Mouse (Mus musculus) lung, adult 2 months (tissue): ENCODE data around the gene S100pbp. TPM values are rescaled to one million over a fixed set of nuclear protein-coding genes. Genes with fewer than 3 reads are reported as not detected.
A peak's percentile ranks its signal among the peaks of the same experiment; 100 is the strongest.

Source experiments
- DNase-seq: peaks from one replicate; pipeline ENCODE4 v3.0.0; 2022
- H3K4me1 ChIP-seq: fragments of 200-500 bp; 2 replicates; pipeline ENCODE4 v1.6.1; 2011; ENCODE audit warnings: low read length; ENCODE audit not compliant: control insufficient read depth, insufficient read depth
- H3K4me3 ChIP-seq: fragments of 200-500 bp; replicated peaks from 2 replicates; pipeline ENCODE3; 2011; ENCODE audit warnings: low read depth, mild to moderate bottlenecking, control low read depth, low read length; ENCODE audit errors: extremely low read depth
- CTCF ChIP-seq: fragments of 200-500 bp; IDR thresholded peaks from 2 replicates; pipeline ENCODE4 v1.5.1; 2011; ENCODE audit warnings: mild to moderate bottlenecking, low read length, control low read depth; ENCODE audit not compliant: insufficient read depth
- POLR2A ChIP-seq: fragments of 200-500 bp; IDR thresholded peaks from 2 replicates; pipeline ENCODE4 v1.6.1; 2011; ENCODE audit warnings: low read depth, mild to moderate bottlenecking, control low read depth, low read length, borderline replicate concordance; ENCODE audit errors: extremely low read depth
- WGBS: fragments of 180-500 bp; shearing (Covaris S2); methylation state at CpG from one replicate; pipeline ENCODE4 v1.1.7; 2018; 5-methylcytosine and 5-hydroxymethylcytosine counted together
- polyA plus RNA-seq: library from polyadenylated mRNA; depleted of rRNA; stranded (reverse); fragments of >200 nt; gene quantifications from 2 replicates; pipeline ENCODE4 v1.2.3, GENCODE M21; 2012

Gene S100pbp
- polyA plus RNA-seq, 1 experiment, result 10.5 TPM

- peaks cover 5% of the 10 kb centered on the region for H3K4me1 ChIP-seq
- DNase-seq, result peak; percentile 71
- H3K4me3 ChIP-seq, result no peak overlapping the region
- TF ChIP-seq POLR2A (0 out of 2 replicates have a peak, but pooled peaks have one; percentile 16), CTCF (no peak)
- 69% methylated on average over 12 of the region's 12 CpGs for WGBS
Observed at GRCm38 (mm10) chr4:129231594-129232450, 42.3 kb upstream of the S100pbp start.

GRCm38 (mm10) chr4:129230926-129231325, 41.4 kb upstream of the S100pbp start:
- Histone ChIP-seq H3K4me3 (no peak overlapping the region), H3K4me1 (peaks cover 5% of the 10 kb centered on the region)
- 70% methylated on average over 8 of the region's 8 CpGs for WGBS

GRCm38 (mm10) chr4:129227985-129228381, 38.5 kb upstream of the S100pbp start:
- Histone ChIP-seq H3K4me3 (no peak overlapping the region), H3K4me1 (no peaks in the 10 kb centered on the region; the same call in 1 of the 2 replicates)
- DNase-seq, result no peak
- WGBS, result 32% methylated on average over 8 of the region's 8 CpGs
- TF ChIP-seq CTCF (no peak), POLR2A (no peak)

More at GRCm38 (mm10) chr4:129230926-129231325, 41.4 kb upstream of the S100pbp start:
- DNase-seq, result no peak
- TF ChIP-seq CTCF (no peak), POLR2A (no peak)

- TF ChIP-seq CTCF, result no peak
- TF ChIP-seq POLR2A, result no peak
- Histone ChIP-seq H3K4me1 (no peaks in the 10 kb centered on the region; the same call in 1 of the 2 replicates), H3K4me3 (no peak overlapping the region)
- DNase-seq, result no peak
- WGBS, result 38% methylated on average over 22 of the region's 22 CpGs
Observed at GRCm38 (mm10) chr4:129227170-129227984, 37.9 kb upstream of the S100pbp start.

GRCm38 (mm10) chr4:129226441-129226963, 37.0 kb upstream of the S100pbp start:
- 39% methylated on average over 5 of the region's 5 CpGs for WGBS

GRCm38 (mm10) chr4:129225315-129225714, 35.8 kb upstream of the S100pbp start:
- WGBS, result 96% methylated on average over 12 of the region's 12 CpGs
- no peak for DNase-seq
- Histone ChIP-seq H3K4me3 (no peak overlapping the region), H3K4me1 (no peaks in the 10 kb centered on the region)
- no peak for TF ChIP-seq POLR2A
- no peak for TF ChIP-seq CTCF

More at GRCm38 (mm10) chr4:129226441-129226963, 37.0 kb upstream of the S100pbp start:
- no peak for DNase-seq
- Histone ChIP-seq H3K4me1 (no peaks in the 10 kb centered on the region), H3K4me3 (no peak overlapping the region)
- no peak for TF ChIP-seq POLR2A

- Histone ChIP-seq H3K4me3 (no peak overlapping the region), H3K4me1 (no peaks in the 10 kb centered on the region)
- TF ChIP-seq POLR2A (no peak), CTCF (no peak)
- DNase-seq, result peak; percentile 3
- 66% methylated on average over 55 of the region's 55 CpGs for WGBS
Observed at GRCm38 (mm10) chr4:129223421-129224281, 34.1 kb upstream of the S100pbp start.

- TF ChIP-seq CTCF (no peak), POLR2A (no peak)
- H3K4me3 ChIP-seq, result no peak overlapping the region
- 81% methylated on average over 31 of the region's 31 CpGs for WGBS
- DNase-seq, result peak; percentile 7
- no peaks in the 10 kb centered on the region for H3K4me1 ChIP-seq
Observed at GRCm38 (mm10) chr4:129222019-129222925, 32.7 kb upstream of the S100pbp start.
